Mouse (Mus musculus) liver, adult 2 months (tissue): ENCODE data around the gene Strn4.

Source experiments
- CTCF ChIP-seq: fragments of 200-500 bp; IDR thresholded peaks from 2 replicates; pipeline ENCODE4 v1.5.1; 2011; ENCODE audit warnings: low read depth, low read length, control low read depth
- POLR2A ChIP-seq: fragments of 200-500 bp; IDR thresholded peaks from 2 replicates; pipeline ENCODE4 v1.6.1; 2011; ENCODE audit warnings: low read length, control low read depth; ENCODE audit not compliant: insufficient read depth; ENCODE audit errors: extremely low read depth

- TF ChIP-seq CTCF, result no peak
- no peak for TF ChIP-seq POLR2A
Measured at GRCm38 (mm10) chr7:16876006-16876405, 60.3 kb downstream of the Strn4 start.
